Mouse (Mus musculus) lung, postnatal 4 days (tissue): ENCODE data around the gene Kidins220.

ENCODE experiments used
- DNase-seq, 2 experiments: peaks; one replicate each; pipeline ENCODE4 v3.0.0; 2021

Kidins220 gene

GRCm38 (mm10) chr12:25027416-25027815 lies 52.7 kb downstream of the Kidins220 start:
- peak in 1 of 2 experiments; percentile 62 for DNase-seq

- DNase-seq: no peak
These were observed 59.1 kb downstream of the Kidins220 start for GRCm38 (mm10) chr12:25033662-25034337.

GRCm38 (mm10) chr12:25034338-25034953 lies 59.7 kb downstream of the Kidins220 start:
- DNase-seq: no peak

GRCm38 (mm10) chr12:25036024-25036423 lies 61.3 kb downstream of the Kidins220 start:
- DNase-seq: no peak

GRCm38 (mm10) chr12:25037222-25037621 lies 62.5 kb downstream of the Kidins220 start:
- DNase-seq: no peak

GRCm38 (mm10) chr12:25037681-25038472 lies 63.2 kb downstream of the Kidins220 start:
- DNase-seq: no peak

- no peak for DNase-seq
These were observed 69.3 kb downstream of the Kidins220 start for GRCm38 (mm10) chr12:25044056-25044455.

- DNase-seq: no peak
These were observed 69.9 kb downstream of the Kidins220 start for GRCm38 (mm10) chr12:25044579-25044978.

- no peak for DNase-seq
These were observed 74.5 kb downstream of the Kidins220 start for GRCm38 (mm10) chr12:25049253-25049652.

GRCm38 (mm10) chr12:25054511-25054910 lies 79.8 kb downstream of the Kidins220 start:
- DNase-seq: no peak

GRCm38 (mm10) chr12:25054963-25055362 lies 80.2 kb downstream of the Kidins220 start:
- no peak for DNase-seq

GRCm38 (mm10) chr12:25059487-25060200 lies 84.9 kb downstream of the Kidins220 start:
- DNase-seq: no peak

GRCm38 (mm10) chr12:25060901-25061300 lies 86.2 kb downstream of the Kidins220 start:
- DNase-seq: no peak

GRCm38 (mm10) chr12:25062264-25062663 lies 87.5 kb downstream of the Kidins220 start:
- no peak for DNase-seq

GRCm38 (mm10) chr12:25073374-25073773 lies 98.6 kb downstream of the Kidins220 start:
- DNase-seq: no peak

GRCm38 (mm10) chr12:25074344-25074743 lies 99.6 kb downstream of the Kidins220 start:
- no peak for DNase-seq

- DNase-seq: no peak
These were observed 108.8 kb downstream of the Kidins220 start for GRCm38 (mm10) chr12:25083260-25084178.

GRCm38 (mm10) chr12:25086966-25087365 lies 112.2 kb downstream of the Kidins220 start:
- no peak for DNase-seq

GRCm38 (mm10) chr12:25089433-25089832 lies 114.7 kb downstream of the Kidins220 start:
- no peak for DNase-seq

- DNase-seq: peak; percentile 88 to 92
These were observed 117.4 kb downstream of the Kidins220 start for GRCm38 (mm10) chr12:25092027-25092704.

GRCm38 (mm10) chr12:25092751-25093211 lies 118.1 kb downstream of the Kidins220 start:
- DNase-seq: peak; percentile 69 to 76
